Mouse (Mus musculus) embryo, embryonic 10.5 days (tissue): ENCODE results near the gene Adgrl3.

Experiments used
- DNase-seq: peaks from one replicate; pipeline ENCODE4 v3.0.0-alpha.2; 2015; ENCODE audit warnings: low spot score

Adgrl3 gene

GRCm38 (mm10) chr5:81019590-81020254, at the start of gene Adgrl3:
Adgrl3 (plus strand) TSS chr5:81020138.
- peak; percentile 91 for DNase-seq

GRCm38 (mm10) chr5:81019166-81019565, 772 bp upstream of the Adgrl3 start:
- DNase-seq: no peak

- peak; percentile 78 for DNase-seq
These were observed 505 bp downstream of the Adgrl3 start for GRCm38 (mm10) chr5:81020281-81021005.

GRCm38 (mm10) chr5:81021006-81021320, 1.0 kb downstream of the Adgrl3 start:
- no peak for DNase-seq

- peak; percentile 59 for DNase-seq
These were observed 1.5 kb downstream of the Adgrl3 start for GRCm38 (mm10) chr5:81021331-81021863.

GRCm38 (mm10) chr5:81021864-81022305, 1.9 kb downstream of the Adgrl3 start:
- DNase-seq: no peak

- DNase-seq: peak; percentile 51
These were observed 2.6 kb downstream of the Adgrl3 start for GRCm38 (mm10) chr5:81022306-81023071.

- peak; percentile 56 for DNase-seq
These were observed 4.2 kb downstream of the Adgrl3 start for GRCm38 (mm10) chr5:81023923-81024715.

GRCm38 (mm10) chr5:81028875-81029274, 8.9 kb downstream of the Adgrl3 start:
- DNase-seq: peak; percentile 73

GRCm38 (mm10) chr5:81037091-81037490, 17.2 kb downstream of the Adgrl3 start:
- no peak for DNase-seq

- DNase-seq: no peak
These were observed 23.9 kb downstream of the Adgrl3 start for GRCm38 (mm10) chr5:81043875-81044274.

- DNase-seq: no peak
These were observed 26.2 kb downstream of the Adgrl3 start for GRCm38 (mm10) chr5:81046128-81046527.

- DNase-seq: no peak
These were observed 34.7 kb downstream of the Adgrl3 start for GRCm38 (mm10) chr5:81054628-81055027.

- DNase-seq: no peak
These were observed 35.3 kb downstream of the Adgrl3 start for GRCm38 (mm10) chr5:81055253-81055652.

- no peak for DNase-seq
These were observed 38.2 kb downstream of the Adgrl3 start for GRCm38 (mm10) chr5:81058122-81058521.

- peak; percentile 23 for DNase-seq
These were observed 41.0 kb downstream of the Adgrl3 start for GRCm38 (mm10) chr5:81060950-81061349.

- DNase-seq: no peak
These were observed 41.4 kb downstream of the Adgrl3 start for GRCm38 (mm10) chr5:81061386-81061785.

GRCm38 (mm10) chr5:81064026-81064425, 44.1 kb downstream of the Adgrl3 start:
- no peak for DNase-seq

- no peak for DNase-seq
These were observed 48.2 kb downstream of the Adgrl3 start for GRCm38 (mm10) chr5:81068173-81068572.

- DNase-seq: no peak
These were observed 48.9 kb downstream of the Adgrl3 start for GRCm38 (mm10) chr5:81068839-81069238.

- DNase-seq: no peak
These were observed 53.0 kb downstream of the Adgrl3 start for GRCm38 (mm10) chr5:81072888-81073287.

GRCm38 (mm10) chr5:81073875-81074274, 53.9 kb downstream of the Adgrl3 start:
- no peak for DNase-seq
